Mouse (Mus musculus) stomach, embryonic 16.5 days (tissue): ENCODE data around the gene Camk2n1. TPM values are rescaled to one million over a fixed set of nuclear protein-coding genes. Genes with fewer than 3 reads are reported as not detected.

Source experiments
- ATAC-seq: fragments of 200-750 bp; cut with Nextera tagmentation; 2 replicates; pipeline ENCODE4 v1.8.0; 2017; ENCODE audit warnings: moderate number of reproducible peaks, moderate TSS enrichment; ENCODE audit not compliant: insufficient read depth, low FRiP score
- H3K27ac ChIP-seq: fragments of 300-500 bp; sonication (generic); 2 replicates; pipeline ENCODE4 v1.5.1; 2014; ENCODE audit warnings: low read length
- H3K27me3 ChIP-seq: fragments of 300-500 bp; sonication (generic); 2 replicates; pipeline ENCODE4 v1.6.1; 2014; ENCODE audit warnings: low read length, control low read depth, mixed read lengths; ENCODE audit not compliant: control insufficient read depth, insufficient read depth
- H3K36me3 ChIP-seq: fragments of 300-500 bp; sonication (generic); 2 replicates; pipeline ENCODE4 v1.6.1; 2014; ENCODE audit warnings: low read length; ENCODE audit not compliant: control insufficient read depth, insufficient read depth
- H3K4me1 ChIP-seq: fragments of 300-500 bp; sonication (generic); 2 replicates; pipeline ENCODE4 v1.6.1; 2014; ENCODE audit warnings: low read length, control low read depth, mixed read lengths; ENCODE audit not compliant: control insufficient read depth, insufficient read depth
- H3K4me2 ChIP-seq: fragments of 300-500 bp; sonication (generic); 2 replicates; pipeline ENCODE4 v1.6.1; 2014; ENCODE audit warnings: low read depth, low read length, mixed read lengths
- H3K4me3 ChIP-seq: fragments of 300-500 bp; sonication (generic); replicated peaks from 2 replicates; pipeline ENCODE4 v1.5.1; 2014; ENCODE audit warnings: mild to moderate bottlenecking, low read length
- H3K9ac ChIP-seq: fragments of 300-500 bp; sonication (generic); 2 replicates; pipeline ENCODE4 v1.6.1; 2014; ENCODE audit warnings: low read length
- H3K9me3 ChIP-seq: fragments of 300-500 bp; sonication (generic); replicated peaks from 2 replicates; pipeline ENCODE4 v1.6.1; 2016; ENCODE audit warnings: low read length, control low read depth; ENCODE audit not compliant: control insufficient read depth
- WGBS: fragments of 180-500 bp; shearing (Covaris S2); extraction: QIAGEN DNeasy Blood & Tissue Kit; methylation state at CpG from one replicate; pipeline ENCODE4 v1.1.7; 2014; 5-methylcytosine and 5-hydroxymethylcytosine counted together
- polyA plus RNA-seq: library from polyadenylated mRNA; unstranded; fragments of >200 nt; fragmentation: Nextera tagmentation; extraction: Ambion mirVana; gene quantifications from 2 replicates; pipeline ENCODE4 v1.2.1, GENCODE M21; 2015

The Camk2n1 gene
- polyA plus RNA-seq, result 2.8 and 3.2 TPM in 2 replicates

- H3K36me3 ChIP-seq, result no peaks in the 10 kb centered on the region
Observed at GRCm38 (mm10) chr4:138453753-138454570, at the start of gene Camk2n1. Gene Camk2n1, plus strand, starts transcription at chr4:138454314.

GRCm38 (mm10) chr4:138404806-138405205 lies 49.3 kb upstream of the Camk2n1 start:
- Histone ChIP-seq H3K9ac (no peak overlapping the region), H3K4me3 (no peak overlapping the region), H3K4me2 (no peak overlapping the region), H3K27ac (no peak overlapping the region), H3K27me3 (no peaks in the 10 kb centered on the region), H3K9me3 (no peaks in the 10 kb centered on the region), H3K4me1 (no peaks in the 10 kb centered on the region), H3K36me3 (no peaks in the 10 kb centered on the region)
- ATAC-seq, result no peak
- 4% methylated on average over 2 of the region's 2 CpGs for WGBS

More at GRCm38 (mm10) chr4:138453753-138454570, at the start of gene Camk2n1:
- 1% methylated on average over 54 of the region's 64 CpGs for WGBS
- H3K27me3 ChIP-seq, result no peaks in the 10 kb centered on the region
- no peaks in the 10 kb centered on the region for H3K9me3 ChIP-seq
- peak; percentile 88 for ATAC-seq
- H3K9ac ChIP-seq, result peak within 1 kb of the TSS; percentile 90
- peak within 1 kb of the TSS; percentile 81 for H3K4me3 ChIP-seq
- H3K27ac ChIP-seq, result peak within 1 kb of the TSS; percentile 85
- peaks cover 28% of the 10 kb centered on the region for H3K4me1 ChIP-seq
- H3K4me2 ChIP-seq, result peak within 1 kb of the TSS; percentile 87

- ATAC-seq, result peak; percentile 66; the same call in 1 of the 2 replicates
Observed at GRCm38 (mm10) chr4:138407479-138408194, 46.5 kb upstream of the Camk2n1 start.

GRCm38 (mm10) chr4:138411011-138411410 lies 43.1 kb upstream of the Camk2n1 start:
- no peaks in the 10 kb centered on the region for H3K4me1 ChIP-seq
- WGBS, result 2% methylated on average over 5 of the region's 5 CpGs
- H3K9me3 ChIP-seq, result no peaks in the 10 kb centered on the region
- no peak overlapping the region for H3K27ac ChIP-seq
- no peaks in the 10 kb centered on the region for H3K36me3 ChIP-seq
- no peaks in the 10 kb centered on the region for H3K27me3 ChIP-seq
- no peak overlapping the region for H3K4me3 ChIP-seq
- H3K4me2 ChIP-seq, result no peak overlapping the region
- ATAC-seq, result no peak
- H3K9ac ChIP-seq, result no peak overlapping the region

More at GRCm38 (mm10) chr4:138407479-138408194, 46.5 kb upstream of the Camk2n1 start:
- H3K9ac ChIP-seq, result no peak overlapping the region
- H3K27me3 ChIP-seq, result no peaks in the 10 kb centered on the region
- H3K27ac ChIP-seq, result peak overlapping the region; percentile 64; the same call in 1 of the 2 replicates
- 55% methylated on average over 12 of the region's 13 CpGs for WGBS
- no peaks in the 10 kb centered on the region for H3K4me1 ChIP-seq
- H3K9me3 ChIP-seq, result no peaks in the 10 kb centered on the region
- no peaks in the 10 kb centered on the region for H3K36me3 ChIP-seq
- H3K4me3 ChIP-seq, result no peak overlapping the region
- no peak overlapping the region for H3K4me2 ChIP-seq

GRCm38 (mm10) chr4:138411504-138412121 lies 42.5 kb upstream of the Camk2n1 start:
- H3K9me3 ChIP-seq, result no peaks in the 10 kb centered on the region
- no peak overlapping the region for H3K27ac ChIP-seq
- WGBS, result 39% methylated on average over 7 of the region's 7 CpGs
- H3K27me3 ChIP-seq, result no peaks in the 10 kb centered on the region
- ATAC-seq, result no peak
- no peak overlapping the region for H3K4me2 ChIP-seq
- no peak overlapping the region for H3K4me3 ChIP-seq
- H3K9ac ChIP-seq, result no peak overlapping the region
- H3K36me3 ChIP-seq, result no peaks in the 10 kb centered on the region
- no peaks in the 10 kb centered on the region for H3K4me1 ChIP-seq

GRCm38 (mm10) chr4:138414725-138415124 lies 39.4 kb upstream of the Camk2n1 start:
- 26% methylated on average over 6 of the region's 6 CpGs for WGBS
- H3K27me3 ChIP-seq, result no peaks in the 10 kb centered on the region
- no peak overlapping the region for H3K4me2 ChIP-seq
- H3K36me3 ChIP-seq, result no peaks in the 10 kb centered on the region
- H3K9ac ChIP-seq, result no peak overlapping the region
- ATAC-seq, result no peak; the same call in 1 of the 2 replicates
- no peaks in the 10 kb centered on the region for H3K4me1 ChIP-seq
- no peaks in the 10 kb centered on the region for H3K9me3 ChIP-seq
- H3K4me3 ChIP-seq, result no peak overlapping the region
- no peak overlapping the region for H3K27ac ChIP-seq

- 65% methylated on average over 3 of the region's 3 CpGs for WGBS
- no peaks in the 10 kb centered on the region for H3K36me3 ChIP-seq
Observed at GRCm38 (mm10) chr4:138415991-138416390, 38.1 kb upstream of the Camk2n1 start.

GRCm38 (mm10) chr4:138416414-138416813 lies 37.7 kb upstream of the Camk2n1 start:
- Histone ChIP-seq H3K9me3 (no peaks in the 10 kb centered on the region), H3K4me1 (no peaks in the 10 kb centered on the region), H3K27me3 (no peaks in the 10 kb centered on the region), H3K27ac (no peak overlapping the region), H3K4me2 (no peak overlapping the region), H3K4me3 (no peak overlapping the region), H3K9ac (no peak overlapping the region), H3K36me3 (no peaks in the 10 kb centered on the region)
- ATAC-seq, result no peak
- WGBS, result 68% methylated on average over 5 of the region's 5 CpGs

More at GRCm38 (mm10) chr4:138415991-138416390, 38.1 kb upstream of the Camk2n1 start:
- Histone ChIP-seq H3K9ac (no peak overlapping the region), H3K4me2 (no peak overlapping the region), H3K9me3 (no peaks in the 10 kb centered on the region), H3K4me1 (no peaks in the 10 kb centered on the region), H3K27ac (no peak overlapping the region), H3K27me3 (no peaks in the 10 kb centered on the region), H3K4me3 (no peak overlapping the region)
- no peak for ATAC-seq
